Mouse (Mus musculus) E14TG2a.4 (cell line): ENCODE results near the gene Col25a1.

Experiments
- H3K27me3 ChIP-seq: 2 replicates; pipeline ENCODE4 v1.6.1; 2014; ENCODE audit warnings: low read length, control low read depth; ENCODE audit not compliant: insufficient read depth
- H3K36me3 ChIP-seq: 2 replicates; pipeline ENCODE4 v1.6.1; 2014; ENCODE audit warnings: low read length, control low read depth; ENCODE audit not compliant: insufficient read depth
- H3K4me1 ChIP-seq: replicated peaks from 2 replicates; pipeline ENCODE4 v1.6.1; 2014; ENCODE audit warnings: low read depth, low read length, control low read depth
- H3K4me3 ChIP-seq: replicated peaks from 2 replicates; pipeline ENCODE4 v1.5.1; 2014; ENCODE audit warnings: mild to moderate bottlenecking, low read length
- H3K9me3 ChIP-seq: 2 replicates; pipeline ENCODE4 v1.6.1; 2014; ENCODE audit warnings: low read length, control low read depth
- CTCF ChIP-seq: conservative IDR thresholded peaks from 2 replicates; pipeline ENCODE4 v1.5.1; 2014; ENCODE audit warnings: low read length
- NANOG ChIP-seq: IDR thresholded peaks from 2 replicates; pipeline ENCODE4 v1.6.1; 2014; ENCODE audit warnings: borderline replicate concordance, low read length, mixed read lengths
- POU5F1 ChIP-seq: IDR thresholded peaks from 2 replicates; pipeline ENCODE4 v1.6.1; 2014; ENCODE audit warnings: low read length, borderline replicate concordance

Gene Col25a1

GRCm38 (mm10) chr3:130103486-130103885 lies 27.8 kb upstream of the Col25a1 start:
- H3K36me3 ChIP-seq: no peaks in the 10 kb centered on the region
- no peaks in the 10 kb centered on the region for H3K4me1 ChIP-seq
- H3K27me3 ChIP-seq: 0 out of 2 replicates have a peak, but pooled peaks cover 5% of the 10 kb centered on the region
- no peaks in the 10 kb centered on the region for H3K9me3 ChIP-seq
- TF ChIP-seq NANOG: no peak
- TF ChIP-seq CTCF: peak; percentile 70
- no peak overlapping the region for H3K4me3 ChIP-seq

- 0 out of 2 replicates have a peak, but pooled peaks cover 5% of the 10 kb centered on the region for H3K27me3 ChIP-seq
- no peak for TF ChIP-seq NANOG
- TF ChIP-seq POU5F1: no peak
- TF ChIP-seq CTCF: no peak
Observed at GRCm38 (mm10) chr3:130104471-130104870, 26.8 kb upstream of the Col25a1 start.

GRCm38 (mm10) chr3:130116886-130117285 lies 14.4 kb upstream of the Col25a1 start:
- H3K9me3 ChIP-seq: no peaks in the 10 kb centered on the region
- TF ChIP-seq POU5F1 (no peak), NANOG (no peak), CTCF (no peak)
- no peaks in the 10 kb centered on the region for H3K36me3 ChIP-seq
- H3K27me3 ChIP-seq: no peaks in the 10 kb centered on the region
- no peaks in the 10 kb centered on the region for H3K4me1 ChIP-seq
- no peak overlapping the region for H3K4me3 ChIP-seq

More at GRCm38 (mm10) chr3:130104471-130104870, 26.8 kb upstream of the Col25a1 start:
- H3K4me1 ChIP-seq: no peaks in the 10 kb centered on the region
- no peaks in the 10 kb centered on the region for H3K9me3 ChIP-seq
- no peaks in the 10 kb centered on the region for H3K36me3 ChIP-seq
- no peak overlapping the region for H3K4me3 ChIP-seq

GRCm38 (mm10) chr3:130127840-130128239 lies 3.5 kb upstream of the Col25a1 start:
- Histone ChIP-seq H3K4me3 (no peak overlapping the region), H3K4me1 (no peaks in the 10 kb centered on the region), H3K9me3 (no peaks in the 10 kb centered on the region), H3K27me3 (no peaks in the 10 kb centered on the region), H3K36me3 (no peaks in the 10 kb centered on the region)
- no peak for TF ChIP-seq CTCF
- TF ChIP-seq NANOG: no peak
- TF ChIP-seq POU5F1: no peak

- H3K36me3 ChIP-seq: no peaks in the 10 kb centered on the region
- H3K27me3 ChIP-seq: no peaks in the 10 kb centered on the region
- H3K9me3 ChIP-seq: peaks cover 1% of the 10 kb centered on the region
- no peak overlapping the region for H3K4me3 ChIP-seq
- no peaks in the 10 kb centered on the region for H3K4me1 ChIP-seq
- no peak for TF ChIP-seq CTCF
- no peak for TF ChIP-seq NANOG
- no peak for TF ChIP-seq POU5F1
Observed at GRCm38 (mm10) chr3:130128564-130128963, 2.7 kb upstream of the Col25a1 start.

GRCm38 (mm10) chr3:130129635-130130206 lies 1.6 kb upstream of the Col25a1 start:
- TF ChIP-seq POU5F1 (no peak), CTCF (no peak), NANOG (no peak)
- no peaks in the 10 kb centered on the region for H3K36me3 ChIP-seq
- peaks cover 5% of the 10 kb centered on the region for H3K9me3 ChIP-seq
- H3K4me3 ChIP-seq: no peak overlapping the region
- no peaks in the 10 kb centered on the region for H3K4me1 ChIP-seq
- no peaks in the 10 kb centered on the region for H3K27me3 ChIP-seq

- Histone ChIP-seq H3K9me3 (peaks cover 59% of the 10 kb centered on the region), H3K4me3 (no peak overlapping the region), H3K36me3 (no peaks in the 10 kb centered on the region), H3K4me1 (no peaks in the 10 kb centered on the region), H3K27me3 (no peaks in the 10 kb centered on the region)
- TF ChIP-seq CTCF: no peak
- TF ChIP-seq POU5F1: no peak
- TF ChIP-seq NANOG: no peak
Observed at GRCm38 (mm10) chr3:130137204-130137603, 5.9 kb downstream of the Col25a1 start.

GRCm38 (mm10) chr3:130137640-130138039 lies 6.3 kb downstream of the Col25a1 start:
- Histone ChIP-seq H3K9me3 (peaks cover 63% of the 10 kb centered on the region), H3K36me3 (no peaks in the 10 kb centered on the region), H3K4me3 (no peak overlapping the region), H3K27me3 (no peaks in the 10 kb centered on the region), H3K4me1 (no peaks in the 10 kb centered on the region)
- TF ChIP-seq NANOG (no peak), CTCF (no peak), POU5F1 (no peak)

- H3K4me3 ChIP-seq: no peak overlapping the region
Observed at GRCm38 (mm10) chr3:130145874-130146273, 14.6 kb downstream of the Col25a1 start.

More at GRCm38 (mm10) chr3:130145874-130146273, 14.6 kb downstream of the Col25a1 start:
- no peaks in the 10 kb centered on the region for H3K36me3 ChIP-seq
- no peaks in the 10 kb centered on the region for H3K4me1 ChIP-seq
- no peak for TF ChIP-seq NANOG
- TF ChIP-seq POU5F1: no peak
- no peak for TF ChIP-seq CTCF
- H3K27me3 ChIP-seq: no peaks in the 10 kb centered on the region
- peaks cover 53% of the 10 kb centered on the region for H3K9me3 ChIP-seq
